ENCODE assay signal across 19 mouse cellular contexts in genomic region chr14:101797930-101798500, GRCm38 (mm10).
DNase-seq lines count a peak whose midpoint lies in the region; ATAC-seq lines count a peak whose summit lies in the region.
"Had no signal": no experiment of that assay in that cellular context is flagged by ENCODE, and none has a peak within 500 bp of the region (broad histone marks: within the 10 kb centered on the region; RNA-seq: fewer than 3 reads in every experiment).

No protein-coding gene starts in this region.

- H3K4me3 ChIP-seq in hindbrain, embryonic 13.5 days = no peak overlapping the region
- H3K4me3 ChIP-seq: hindbrain, embryonic 15.5 days; midbrain, embryonic 13.5 days had no signal

- no peaks in the 10 kb centered on the region for H3K36me3 ChIP-seq in hindbrain, embryonic 13.5 days
- H3K36me3 ChIP-seq: hindbrain, embryonic 15.5 days; midbrain, embryonic 13.5 days had no signal

- no peak overlapping the region for H3K4me2 ChIP-seq in hindbrain, embryonic 13.5 days
- H3K4me2 ChIP-seq: hindbrain, embryonic 15.5 days; midbrain, embryonic 13.5 days had no signal

- H3K4me1 ChIP-seq in hindbrain, embryonic 13.5 days (replicated peaks) = no peaks in the 10 kb centered on the region
- H3K4me1 ChIP-seq: hindbrain, embryonic 15.5 days; midbrain, embryonic 13.5 days had no signal

- peak; percentile 64 for ATAC-seq in frontal cortex, adult (ENCODE audit: low TSS enrichment)
- ATAC-seq in common myeloid progenitor, adult 5-6 weeks (replicated peaks; ENCODE audit: low read depth, poor library complexity, severe bottlenecking) = peak; percentile 54; the same call in 1 of the 2 replicates
- no peak for ATAC-seq in hindbrain, embryonic 13.5 days (ENCODE audit: low FRiP score)
- ATAC-seq: forebrain, embryonic 16.5 days; midbrain, embryonic 13.5 days had no signal

- H3K27ac ChIP-seq in hindbrain, embryonic 13.5 days = no peak overlapping the region
- H3K27ac ChIP-seq: hindbrain, embryonic 15.5 days; midbrain, embryonic 13.5 days had no signal

- WGBS in hindbrain, embryonic 13.5 days = 91% methylated on average over 5 of the region's 5 CpGs

- no peak for DNase-seq in frontal cortex, adult 2 months (ENCODE audit: extremely low spot score in 1 of 2, low spot score in 1 of 2)
- peak; percentile 87 for DNase-seq in 3T3-L1 (ENCODE audit: low read depth, low spot score)
- peak; percentile 45 for DNase-seq in lung, postnatal 36 days
- DNase-seq in gastrocnemius, adult 8-10 months (ENCODE audit: low spot score in 2 of 2) = no peak
- DNase-seq in kidney, postnatal 10 days = no peak
- DNase-seq: B cell, adult 2 months; cerebellum, adult 9-11 months; gastrocnemius, postnatal 10 days; heart, postnatal 14 days; kidney, adult 2 months; kidney, postnatal 4 days; left cerebral cortex, postnatal 4 days; thymus, adult 2 months had no signal

- H3K27me3 ChIP-seq in hindbrain, embryonic 13.5 days = no peaks in the 10 kb centered on the region
- H3K27me3 ChIP-seq: hindbrain, embryonic 15.5 days; midbrain, embryonic 13.5 days had no signal

- no peak overlapping the region for H3K9ac ChIP-seq in hindbrain, embryonic 13.5 days
- H3K9ac ChIP-seq: hindbrain, embryonic 15.5 days; midbrain, embryonic 13.5 days had no signal

- no peaks in the 10 kb centered on the region for H3K9me3 ChIP-seq in hindbrain, embryonic 13.5 days
- H3K9me3 ChIP-seq: hindbrain, embryonic 15.5 days; midbrain, embryonic 13.5 days had no signal

Comparison
In these comparisons a context has a peak if more than half of its experiments do, and no peak if none do; other contexts are left out.
1. DNase-seq: peak in 3T3-L1 (single experiment) and lung, postnatal 36 days (single experiment); none in frontal cortex, adult 2 months (0 of 2), gastrocnemius, adult 8-10 months (0 of 2) and kidney, postnatal 10 days (single experiment).